Mouse (Mus musculus): Measurements from ENCODE around the gene Zfp653. TPM values are rescaled to one million over a fixed set of nuclear protein-coding genes. Genes with fewer than 3 reads are reported as not detected.
"Not testable (repeated sequence)": the region's sequence is repeated elsewhere in the genome, so short reads cannot be mapped to it uniquely, and the experiment has no call there.

The Zfp653 gene
- total RNA-seq (2014; fragmentation: Nextera tagmentation) (6.2 and 8.7 TPM in 2 replicates), total RNA-seq (2017) (5.8 and 9.3 TPM in 2 replicates)

GRCm38 (mm10) chr9:22070791-22071573 lies at the start of gene Zfp653, which contains the start of gene Gm49318:
Gene Zfp653 (minus strand): TSS chr9:22071376.
Gene Gm49318 (minus strand): TSS chr9:22071259.
- ATAC-seq (replicated peaks; ENCODE audit: poor library complexity, severe bottlenecking): peak; percentile 91

DNA sequence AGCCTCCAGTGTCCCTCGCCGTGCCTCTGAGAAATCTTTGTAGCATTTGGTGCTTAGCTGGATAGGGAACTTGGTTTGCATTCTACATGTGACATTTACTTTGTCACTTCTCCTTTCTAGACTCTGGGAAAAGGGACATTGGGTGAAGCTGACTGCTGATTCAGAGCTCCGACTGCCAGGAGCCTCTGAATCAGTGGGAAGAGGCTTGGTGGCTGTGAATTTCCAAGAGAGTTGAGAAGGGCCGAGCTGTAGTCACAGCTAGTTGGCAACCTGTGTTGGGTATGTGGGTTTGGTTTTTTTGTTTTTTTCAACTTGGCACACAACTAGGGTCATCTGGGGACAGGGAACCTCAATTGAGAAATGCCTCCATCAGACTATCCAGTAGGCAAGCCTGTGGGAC lies 48.4 kb upstream of the Zfp653 start:
- peak; percentile 36 for ATAC-seq (replicated peaks; ENCODE audit: poor library complexity, severe bottlenecking)

- peak; percentile 35 for ATAC-seq (replicated peaks; ENCODE audit: poor library complexity, severe bottlenecking)
These were observed 46.7 kb upstream of the Zfp653 start for GRCm38 (mm10) chr9:22117754-22118456.

DNA sequence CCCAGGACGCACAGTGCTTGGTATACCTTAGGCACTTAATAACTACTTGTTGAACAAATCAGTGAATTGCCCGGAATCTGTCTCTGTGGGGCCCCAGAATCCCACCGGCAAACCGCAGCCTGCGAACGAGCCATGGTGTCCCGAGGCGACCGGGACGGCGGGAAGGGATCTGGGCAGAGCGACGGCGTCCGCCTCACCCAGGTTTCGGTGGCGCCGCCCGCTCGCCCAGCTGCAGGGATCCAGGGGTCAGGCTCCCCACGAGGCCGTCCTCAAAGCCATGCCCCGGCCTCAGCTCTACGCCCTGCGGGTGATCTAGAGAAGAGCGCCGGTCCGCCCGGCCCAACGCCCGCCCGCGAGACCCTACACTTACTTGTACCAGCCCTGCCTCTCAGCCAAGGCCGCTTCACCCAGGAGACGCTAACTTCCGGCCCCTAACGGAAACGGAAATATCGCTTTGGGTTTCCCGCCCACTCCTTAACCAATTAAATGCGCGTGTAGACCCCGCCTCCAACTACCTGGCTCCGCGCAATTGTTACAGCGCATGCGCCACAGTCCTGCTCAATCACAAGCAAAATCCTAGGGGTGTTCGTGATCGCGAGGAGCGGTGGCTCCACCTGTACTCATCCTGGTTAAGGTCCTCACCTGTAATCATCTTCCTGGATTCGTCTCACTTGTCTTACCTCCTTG lies 45.7 kb upstream of the Zfp653 start, which contains the start of gene Elof1:
Elof1 (minus strand) TSS at position 433 of the 687 bp plus-strand sequence.
- peak; percentile 86 for ATAC-seq (replicated peaks; ENCODE audit: poor library complexity, severe bottlenecking)

- no peak for ATAC-seq (replicated peaks; ENCODE audit: poor library complexity, severe bottlenecking)
These were observed 44.9 kb upstream of the Zfp653 start for GRCm38 (mm10) chr9:22116086-22116485.

- no peak for ATAC-seq (replicated peaks; ENCODE audit: poor library complexity, severe bottlenecking)
These were observed 44.5 kb upstream of the Zfp653 start for GRCm38 (mm10) chr9:22115635-22116034.

- ATAC-seq (replicated peaks; ENCODE audit: poor library complexity, severe bottlenecking): no peak
These were observed 37.0 kb upstream of the Zfp653 start for GRCm38 (mm10) chr9:22108194-22108593.

DNA sequence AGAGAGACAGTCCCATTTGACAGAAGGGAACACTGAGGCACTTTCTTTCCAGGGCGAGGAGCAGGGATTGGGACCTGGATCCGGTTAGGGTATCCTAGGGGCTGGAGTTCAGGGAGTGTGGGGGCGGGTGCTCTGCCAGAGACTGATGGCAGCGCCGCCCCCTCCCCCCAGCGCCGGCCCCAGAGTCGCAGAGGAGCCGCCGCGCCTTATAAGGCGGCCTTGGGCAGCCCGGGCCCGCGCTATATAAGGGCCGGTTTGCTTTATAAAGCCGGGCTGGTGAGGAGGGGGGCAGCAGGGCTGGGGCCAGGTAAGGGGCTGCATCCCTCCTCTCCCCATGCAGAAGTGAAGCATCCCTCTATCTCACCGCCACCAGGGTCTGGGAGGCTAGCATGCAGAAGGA lies 28.7 kb upstream of the Zfp653 start:
- ATAC-seq (replicated peaks; ENCODE audit: poor library complexity, severe bottlenecking): no peak

DNA sequence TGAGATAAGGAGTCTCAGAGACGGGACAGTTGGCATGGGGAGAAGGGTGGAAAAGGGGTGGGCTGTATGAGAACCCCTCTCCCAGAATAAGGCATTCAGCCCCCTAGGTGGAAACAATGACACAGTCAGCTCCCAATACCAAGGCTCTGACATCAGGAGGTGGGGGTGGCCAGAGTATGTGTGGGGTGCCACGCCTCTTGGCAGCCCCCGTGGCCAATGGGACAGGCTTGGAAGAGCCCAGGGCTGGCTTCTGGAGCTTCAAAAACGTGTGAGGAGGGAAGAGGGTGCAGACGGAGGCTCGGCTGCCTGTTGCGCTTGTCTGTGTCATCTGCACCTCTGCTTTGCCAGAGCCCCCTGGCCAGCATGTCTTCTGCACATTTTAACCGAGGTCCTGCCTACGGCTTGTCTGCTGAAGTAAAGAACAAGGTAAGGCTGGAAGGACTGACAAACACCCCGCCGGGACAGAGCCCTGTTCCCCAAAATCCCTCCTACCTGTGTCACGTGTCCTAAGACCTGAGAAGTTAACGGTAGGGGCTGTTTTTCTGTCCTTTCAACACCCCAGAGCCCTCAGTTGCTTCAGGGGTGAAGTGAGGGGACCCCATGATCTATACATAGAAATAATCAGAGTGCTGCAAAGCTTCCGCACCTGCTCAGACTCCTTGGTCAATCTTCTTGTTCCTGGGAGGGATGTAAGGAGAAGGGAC lies 28.0 kb upstream of the Zfp653 start, which contains the start of gene Cnn1:
Cnn1 (plus strand) TSS at position 224 of the 704 bp plus-strand sequence.
- 0 out of 2 replicates have a peak, but pooled peaks have one; percentile 18 for ATAC-seq (replicated peaks; ENCODE audit: poor library complexity, severe bottlenecking)

DNA sequence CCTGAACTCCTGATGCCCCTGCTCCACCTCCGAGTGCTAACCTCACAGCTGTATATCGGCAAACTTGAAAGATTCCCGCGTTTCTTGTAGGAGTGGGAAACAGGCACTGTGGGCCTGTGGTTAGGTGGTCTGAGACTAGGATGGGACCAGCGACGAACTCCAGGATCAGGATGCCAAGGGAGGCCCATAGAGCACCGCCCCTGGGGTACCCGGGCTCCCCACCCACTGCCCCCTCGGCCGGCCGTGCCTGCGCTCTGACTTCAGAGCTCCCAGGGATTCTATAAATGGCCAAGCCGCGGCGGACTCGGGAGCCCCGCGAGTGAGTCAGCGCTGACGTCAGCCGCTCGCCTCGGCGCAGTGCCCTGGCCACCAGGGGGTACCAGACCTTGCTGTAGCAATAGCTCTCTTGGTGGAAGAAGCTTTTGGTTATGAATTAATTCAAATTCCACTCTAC lies 24.7 kb upstream of the Zfp653 start:
- ATAC-seq (replicated peaks; ENCODE audit: poor library complexity, severe bottlenecking): peak; percentile 95

DNA sequence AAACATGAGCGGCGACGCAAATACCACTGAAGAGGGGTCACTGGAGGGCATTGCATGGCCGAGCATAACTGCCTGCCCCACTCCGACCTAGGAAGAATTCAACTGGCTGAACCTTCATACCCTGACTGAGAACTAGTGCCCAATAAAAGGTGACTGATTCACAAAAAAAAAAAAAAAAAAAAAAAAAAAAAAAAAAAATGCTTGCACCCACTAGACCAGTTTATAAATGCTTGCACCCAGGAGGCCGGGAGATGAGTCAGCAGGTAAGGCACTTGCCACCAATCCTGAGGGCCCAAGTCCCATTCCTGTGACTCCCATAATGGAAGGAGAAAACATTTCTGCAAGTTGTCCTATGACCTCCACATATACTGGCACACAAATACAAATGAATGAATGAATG lies 21.6 kb upstream of the Zfp653 start:
- ATAC-seq (replicated peaks; ENCODE audit: poor library complexity, severe bottlenecking): no peak

DNA sequence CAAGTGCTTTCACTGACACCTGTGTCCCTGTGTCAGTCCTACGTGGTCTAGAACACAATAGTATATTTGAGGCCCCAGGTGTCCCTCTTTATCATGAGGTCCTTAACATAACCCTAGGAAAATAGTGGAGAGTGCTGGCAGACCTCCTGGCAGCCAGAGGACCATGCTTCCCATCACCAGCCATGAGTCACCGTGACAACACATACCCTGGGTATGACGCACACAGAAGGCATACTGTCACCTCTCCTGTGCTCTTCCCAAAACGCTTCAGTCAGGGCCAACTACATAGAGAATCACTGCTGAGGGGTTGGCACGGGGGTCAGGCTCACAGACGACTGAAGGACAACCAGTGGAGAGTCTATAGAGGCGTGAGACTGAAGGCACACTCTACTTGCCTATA lies 18.8 kb upstream of the Zfp653 start:
- no peak for ATAC-seq (replicated peaks; ENCODE audit: poor library complexity, severe bottlenecking)

- ATAC-seq (replicated peaks; ENCODE audit: poor library complexity, severe bottlenecking): no peak
These were observed 18.1 kb upstream of the Zfp653 start for GRCm38 (mm10) chr9:22089281-22089680.

GRCm38 (mm10) chr9:22087034-22087618 lies 15.9 kb upstream of the Zfp653 start:
- ATAC-seq (replicated peaks; ENCODE audit: poor library complexity, severe bottlenecking): no peak

- no peak for ATAC-seq (replicated peaks; ENCODE audit: poor library complexity, severe bottlenecking)
These were observed 14.8 kb upstream of the Zfp653 start for GRCm38 (mm10) chr9:22086012-22086411.

DNA sequence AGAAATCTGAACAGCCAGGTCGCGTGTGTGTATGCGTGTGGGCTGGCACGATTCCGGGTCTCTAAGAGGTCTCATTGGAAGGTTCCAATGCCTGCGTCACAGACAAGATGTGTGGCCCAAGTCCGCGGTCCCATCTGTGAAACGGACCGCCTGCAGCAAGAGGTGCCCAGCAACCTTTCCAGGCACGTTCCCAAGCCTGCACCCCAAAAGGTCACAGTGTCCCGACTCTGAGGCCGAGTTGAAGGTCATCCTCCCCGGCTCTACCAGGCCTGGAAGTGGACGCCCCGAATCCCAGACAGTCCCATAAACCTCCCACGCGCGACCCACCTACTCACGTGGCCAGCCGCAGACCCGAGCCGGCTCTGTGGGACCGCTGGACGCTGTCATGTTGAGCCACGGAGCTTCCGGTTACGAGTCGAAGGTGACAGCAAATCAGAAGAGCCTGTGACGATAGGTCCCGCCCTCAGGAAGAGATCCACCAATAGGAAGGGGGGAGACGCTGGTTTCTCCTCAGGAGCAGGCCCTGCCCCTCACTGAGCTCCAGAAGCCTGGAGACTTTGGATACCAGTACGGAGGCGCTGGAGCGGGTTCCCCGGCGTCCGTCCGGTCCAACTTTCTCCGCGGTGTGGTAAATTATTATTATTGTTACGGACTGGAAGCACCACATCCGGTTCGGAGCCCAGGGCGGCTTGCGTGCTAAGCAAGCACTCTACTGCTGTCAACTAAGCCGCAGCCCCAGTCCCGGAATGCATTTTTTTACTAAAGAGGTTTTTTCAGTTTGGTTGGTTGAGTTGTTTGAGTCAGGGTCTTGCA lies 14.1 kb upstream of the Zfp653 start, which contains the start of gene Ecsit:
Ecsit (minus strand) TSS at position 417 of the 813 bp plus-strand sequence.
- peak; percentile 99 for ATAC-seq (replicated peaks; ENCODE audit: poor library complexity, severe bottlenecking)

- ATAC-seq (replicated peaks; ENCODE audit: poor library complexity, severe bottlenecking): no peak
These were observed 13.5 kb upstream of the Zfp653 start for GRCm38 (mm10) chr9:22084667-22085021.

DNA sequence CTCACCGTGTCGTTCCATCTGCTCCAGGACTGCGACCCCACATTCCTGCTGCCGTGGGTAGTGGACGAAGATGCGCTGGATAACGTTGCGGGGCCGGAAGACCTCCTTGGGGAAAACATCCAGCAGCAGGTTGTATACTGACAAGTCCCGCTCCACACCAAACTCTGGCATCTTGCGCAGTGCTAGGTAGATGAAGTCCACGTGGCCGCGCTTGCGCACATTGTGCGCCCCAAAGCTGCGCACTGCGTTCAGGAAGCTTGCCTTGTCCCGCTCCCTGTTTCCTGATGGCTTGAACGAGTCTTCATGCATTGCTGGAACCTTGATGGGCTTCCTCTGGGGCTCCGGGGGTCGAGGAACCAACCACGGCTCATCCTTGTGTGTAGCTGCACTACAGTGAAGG lies 5.0 kb upstream of the Zfp653 start:
- ATAC-seq (replicated peaks; ENCODE audit: poor library complexity, severe bottlenecking): no peak

- ATAC-seq (replicated peaks; ENCODE audit: poor library complexity, severe bottlenecking): not testable (repeated sequence)
These were observed 4.6 kb upstream of the Zfp653 start for GRCm38 (mm10) chr9:22075778-22076177.
